Mouse (Mus musculus) brain, embryonic 14.5 days (tissue): Measurements from ENCODE around the gene Bri3.

Experiments
- CTCF ChIP-seq: fragments of 200-500 bp; IDR thresholded peaks from 2 replicates; pipeline ENCODE4 v1.5.1; 2012; ENCODE audit warnings: inconsistent platforms, mild to moderate bottlenecking, moderate library complexity, borderline replicate concordance; ENCODE audit not compliant: insufficient read depth, insufficient read length; ENCODE audit errors: extremely low read depth
- POLR2A ChIP-seq: fragments of 200-500 bp; IDR thresholded peaks from 2 replicates; pipeline ENCODE4 v1.6.1; 2012; ENCODE audit warnings: mild to moderate bottlenecking, inconsistent platforms, borderline replicate concordance; ENCODE audit not compliant: poor library complexity, insufficient read depth, insufficient read length, severe bottlenecking; ENCODE audit errors: extremely low read depth

DNA sequence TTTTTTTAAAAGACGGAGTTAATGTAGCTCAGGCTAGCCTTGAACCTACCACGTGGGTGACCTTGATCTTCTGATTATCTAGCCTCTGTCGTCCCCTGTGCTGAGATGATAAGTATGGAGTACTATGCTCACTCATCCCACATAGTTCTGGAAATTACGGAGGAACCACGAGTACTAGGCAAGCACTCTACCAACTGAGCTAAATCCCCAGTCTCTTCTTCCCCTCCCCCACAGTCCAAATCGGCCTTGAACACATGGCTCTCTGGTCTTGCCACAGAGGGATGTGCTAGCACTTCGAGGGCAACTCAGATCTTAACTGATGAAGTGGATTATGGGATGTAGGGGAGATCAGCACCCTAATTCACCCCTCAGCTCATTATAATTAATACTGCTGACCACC is 26.2 kb upstream of the Bri3 start:
- TF ChIP-seq CTCF (no peak), POLR2A (no peak)
